Mouse (Mus musculus): ENCODE results near the gene St6galnac3. TPM values are rescaled to one million over a fixed set of nuclear protein-coding genes. Genes with fewer than 3 reads are reported as not detected.

Gene St6galnac3
- total RNA-seq, 2 experiments from 2014 or later = 25.9 to 27.4 TPM

- DNase-seq (ENCODE audit: low spot score in 2 of 2) = no peak
- Histone ChIP-seq H3K4me3 (no peak overlapping the region), H3K27ac (no peak overlapping the region)
- TF ChIP-seq CTCF (conservative IDR thresholded peaks at IDR 0.05) = no peak
Observed at GRCm38 (mm10) chr3:153173567-153173966, 551.4 kb downstream of the St6galnac3 start.

- no peak overlapping the region for H3K4me3 ChIP-seq
- H3K27ac ChIP-seq = no peak overlapping the region
- DNase-seq (ENCODE audit: low spot score in 2 of 2) = no peak
- TF ChIP-seq CTCF (conservative IDR thresholded peaks at IDR 0.05) = no peak
Observed at GRCm38 (mm10) chr3:153170146-153170545, 554.8 kb downstream of the St6galnac3 start.

GRCm38 (mm10) chr3:153169744-153170143 is 555.2 kb downstream of the St6galnac3 start:
- H3K27ac ChIP-seq = no peak overlapping the region
- H3K4me3 ChIP-seq = no peak overlapping the region
- no peak for DNase-seq (ENCODE audit: low spot score in 2 of 2)
- no peak for TF ChIP-seq CTCF (conservative IDR thresholded peaks at IDR 0.05)

- no peak overlapping the region for H3K27ac ChIP-seq
- no peak for DNase-seq (ENCODE audit: low spot score in 2 of 2)
- TF ChIP-seq CTCF (conservative IDR thresholded peaks at IDR 0.05) = no peak
Observed at GRCm38 (mm10) chr3:153161676-153162075, 563.3 kb downstream of the St6galnac3 start.

GRCm38 (mm10) chr3:153160683-153161082 is 564.3 kb downstream of the St6galnac3 start:
- H3K27ac ChIP-seq = no peak overlapping the region
- no peak for TF ChIP-seq CTCF (conservative IDR thresholded peaks at IDR 0.05)
- no peak overlapping the region for H3K4me3 ChIP-seq
- DNase-seq (ENCODE audit: low spot score in 2 of 2) = no peak

More at GRCm38 (mm10) chr3:153161676-153162075, 563.3 kb downstream of the St6galnac3 start:
- no peak overlapping the region for H3K4me3 ChIP-seq

GRCm38 (mm10) chr3:153148887-153149286 is 576.1 kb downstream of the St6galnac3 start:
- no peak for TF ChIP-seq CTCF (conservative IDR thresholded peaks at IDR 0.05)
- H3K4me3 ChIP-seq = no peak overlapping the region
- no peak for DNase-seq (ENCODE audit: low spot score in 2 of 2)
- no peak overlapping the region for H3K27ac ChIP-seq

Small RNA genes within 50 kb of the gene (microRNA-seq; reads per million reads assigned to microRNA genes)
- gene Gm27405 = 0 reads per million in 2 experiments

Other genes starting within 250 kb of the St6galnac3 start
- not detected for gene Asb17, start 119.0 kb upstream of the St6galnac3 start, total RNA-seq (2021)
- gene Msh4, start 181.0 kb upstream of the St6galnac3 start, total RNA-seq (2021) = under 1 TPM; 0.49 to 0.51 TPM
- 10 to 100 TPM; 68.7 to 72.6 TPM for gene Rabggtb, start 187.8 kb upstream of the St6galnac3 start, total RNA-seq (2021)
- gene Acadm, start 219.5 kb upstream of the St6galnac3 start, total RNA-seq (2021) = 10 to 100 TPM; 41.5 to 53.9 TPM
- 10 to 100 TPM; 52.6 to 57.5 TPM for gene Slc44a5, start 248.3 kb upstream of the St6galnac3 start, total RNA-seq (2021)

All from layer of hippocampus, adult 2 months (tissue).